Mouse (Mus musculus) megakaryocyte, embryonic 14.5 days (primary cell): Measurements from ENCODE around the gene Gm3594.
"Not testable (repeated sequence)": the region's sequence is repeated elsewhere in the genome, so short reads cannot be mapped to it uniquely, and the experiment has no call there.

Source experiments
- FLI1 ChIP-seq: IDR thresholded peaks from 2 replicates; pipeline ENCODE4 v1.6.1; 2012; ENCODE audit warnings: low read length, inconsistent platforms, mixed read lengths
- GATA1 ChIP-seq: IDR thresholded peaks from 3 replicates; pipeline ENCODE4 v1.6.1; 2012; ENCODE audit warnings: mixed read lengths, low read length, inconsistent platforms, borderline replicate concordance

- TF ChIP-seq GATA1, FLI1: not testable (repeated sequence)
Observed at GRCm38 (mm10) chr14:6426766-6427165, 17.6 kb downstream of the Gm3594 start.
